Mouse (Mus musculus) cerebellum, adult 2 months (tissue): ENCODE data around the gene Erc2.

Experiments
- CTCF ChIP-seq: fragments of 200-500 bp; IDR thresholded peaks from 2 replicates; pipeline ENCODE4 v1.5.1; 2011; ENCODE audit warnings: low read depth, mild to moderate bottlenecking, control low read depth, low read length, moderate library complexity, borderline replicate concordance; ENCODE audit not compliant: insufficient read depth
- POLR2A ChIP-seq: fragments of 200-500 bp; IDR thresholded peaks from 2 replicates; pipeline ENCODE4 v1.6.1; 2011; ENCODE audit warnings: low read length, control low read depth, borderline replicate concordance; ENCODE audit not compliant: insufficient read depth

DNA sequence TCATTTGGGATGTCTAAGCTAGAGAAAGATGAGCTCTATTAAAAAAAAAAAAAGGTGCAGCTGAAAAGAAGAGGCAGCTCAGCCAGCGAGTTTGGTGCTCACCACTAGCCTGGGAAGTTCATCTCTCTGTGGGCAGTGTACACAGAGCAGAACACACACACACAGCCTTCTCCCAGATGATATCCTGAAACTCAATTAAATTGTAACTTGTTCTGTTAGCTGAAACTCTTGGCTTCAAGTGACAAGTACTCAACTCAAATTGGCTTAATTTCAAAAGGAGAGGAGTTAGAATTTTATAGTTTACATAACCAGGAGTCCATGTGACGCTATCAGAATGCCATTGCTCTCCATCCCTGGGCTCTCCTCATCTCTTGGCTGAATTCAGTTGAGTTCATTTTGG lies 804.4 kb downstream of the Erc2 start:
- no peak for TF ChIP-seq POLR2A
- TF ChIP-seq CTCF, result no peak
